Mouse (Mus musculus): ENCODE measurements around the gene Tcn2. TPM values are rescaled to one million over a fixed set of nuclear protein-coding genes. Genes with fewer than 3 reads are reported as not detected.
"Not testable (repeated sequence)": the region's sequence is repeated elsewhere in the genome, so short reads cannot be mapped to it uniquely, and the experiment has no call there.

Tcn2 gene
- polyA plus RNA-seq, 1 experiment from 2014 or later = 21.1 TPM

DNA sequence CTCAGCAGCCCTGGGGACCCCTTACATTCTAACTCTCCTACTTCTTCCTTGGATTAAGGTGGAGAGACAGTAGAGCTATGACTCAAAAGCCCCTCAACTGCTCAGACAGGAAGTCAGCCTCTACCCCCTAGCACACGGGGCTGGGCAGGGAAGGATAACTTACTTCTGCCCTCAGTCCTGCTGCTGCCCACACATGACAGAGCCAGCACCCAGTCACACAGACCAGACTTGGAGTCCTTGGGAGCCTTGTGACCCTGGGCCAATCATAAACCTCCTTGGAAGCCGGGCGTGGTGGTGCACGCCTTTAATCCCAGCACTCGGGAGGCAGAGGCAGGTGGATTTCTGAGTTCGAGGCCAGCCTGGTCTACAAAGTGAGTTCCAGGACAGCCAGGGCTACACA is 20.5 kb downstream of the Tcn2 start:
- H3K27me3 ChIP-seq (replicated peaks; ENCODE audit: control insufficient read depth, insufficient read depth, low read length) = peaks cover 20% of the 10 kb centered on the region
- not testable (repeated sequence) for H3K4me2 ChIP-seq; H3K27ac ChIP-seq (ENCODE audit: low read depth, low read length); H3K9me3 ChIP-seq (ENCODE audit: control insufficient read depth, low read length); H3K36me3 ChIP-seq (ENCODE audit: control insufficient read depth, insufficient read depth, low read length); DNase-seq (ENCODE audit: low spot score); ATAC-seq (replicated peaks; ENCODE audit: low FRiP score); H3K9ac ChIP-seq (ENCODE audit: low read depth, low read length); H3K4me3 ChIP-seq (ENCODE audit: low read depth, low read length)
- H3K4me1 ChIP-seq (replicated peaks; ENCODE audit: control insufficient read depth, insufficient read depth, low read length) = peaks cover 19% of the 10 kb centered on the region
- WGBS = 79% methylated on average over 5 of the region's 6 CpGs

DNA sequence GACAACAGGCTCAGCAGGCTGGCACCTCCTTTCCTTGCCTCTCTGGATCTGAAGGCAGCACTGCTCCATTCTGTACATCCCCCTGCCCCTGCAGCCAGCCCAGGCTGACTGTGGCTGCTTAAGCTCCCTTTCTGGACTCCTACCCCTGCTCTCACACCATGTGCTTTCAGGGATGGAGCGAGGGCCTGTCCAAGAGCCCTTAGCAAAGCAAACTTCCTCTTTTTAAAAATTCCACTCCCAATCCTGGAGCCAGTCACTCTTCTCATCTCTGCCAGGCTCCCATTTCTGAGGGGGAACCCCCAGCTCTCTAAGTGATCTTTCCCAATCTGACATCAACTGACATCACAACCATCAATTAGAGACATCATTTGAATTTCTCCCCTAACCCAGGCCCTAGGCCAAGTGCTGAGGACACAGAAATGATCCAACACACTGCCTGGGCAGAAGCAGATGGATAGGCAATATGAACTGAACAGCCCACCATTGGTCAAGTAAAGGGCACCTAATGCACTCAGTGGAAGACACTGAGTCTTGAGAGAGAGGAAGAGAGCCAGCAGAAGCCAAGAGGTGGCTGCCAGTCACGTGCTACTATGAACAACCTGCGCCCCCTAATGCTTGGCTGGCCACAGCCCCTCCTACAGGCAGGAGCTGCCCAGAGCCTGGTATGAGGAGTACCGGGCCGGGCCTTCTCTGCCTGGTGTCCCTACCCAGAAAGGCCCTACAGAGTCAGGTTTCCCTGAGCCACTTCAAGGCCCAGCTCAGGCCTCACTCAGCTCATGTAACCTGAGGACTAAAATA is 21.2 kb downstream of the Tcn2 start:
- no peak for ATAC-seq (replicated peaks; ENCODE audit: low FRiP score)
- DNase-seq (ENCODE audit: low spot score) = no peak
- H3K27ac ChIP-seq (ENCODE audit: low read depth, low read length) = no peak overlapping the region
- no peaks in the 10 kb centered on the region for H3K9me3 ChIP-seq (ENCODE audit: control insufficient read depth, low read length)
- no peak overlapping the region for H3K4me3 ChIP-seq (ENCODE audit: low read depth, low read length)
- no peaks in the 10 kb centered on the region for H3K36me3 ChIP-seq (ENCODE audit: control insufficient read depth, insufficient read depth, low read length)
- H3K27me3 ChIP-seq (replicated peaks; ENCODE audit: control insufficient read depth, insufficient read depth, low read length) = peaks cover 20% of the 10 kb centered on the region
- H3K4me1 ChIP-seq (replicated peaks; ENCODE audit: control insufficient read depth, insufficient read depth, low read length) = peaks cover 19% of the 10 kb centered on the region
- H3K9ac ChIP-seq (ENCODE audit: low read depth, low read length) = no peak overlapping the region
- WGBS = 58% methylated on average over 5 of the region's 5 CpGs
- H3K4me2 ChIP-seq = no peak overlapping the region

DNA sequence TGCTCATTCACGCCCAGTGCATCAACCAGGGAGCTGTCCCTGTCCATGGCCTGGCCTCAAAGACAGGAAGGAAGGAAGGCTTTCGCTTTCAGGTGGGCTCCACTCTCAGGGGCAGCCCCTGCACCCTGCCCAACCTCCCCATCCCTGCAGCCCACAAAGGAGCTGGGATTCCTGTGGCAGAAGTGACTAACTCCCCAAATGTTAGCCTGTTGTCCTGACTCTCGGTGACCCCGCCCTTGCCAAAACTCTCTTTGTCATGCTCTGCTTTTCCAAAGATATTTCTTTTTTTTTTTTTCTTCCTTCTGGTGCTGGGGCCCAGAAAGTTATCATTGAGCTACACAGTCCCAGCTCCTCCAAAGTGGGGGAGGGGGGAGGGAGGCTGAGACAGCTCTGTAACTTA is 22.7 kb downstream of the Tcn2 start:
- no peak overlapping the region for H3K27ac ChIP-seq (ENCODE audit: low read depth, low read length)
- DNase-seq (ENCODE audit: low spot score) (no peak), ATAC-seq (replicated peaks; ENCODE audit: low FRiP score) (no peak)
- H3K9ac ChIP-seq (ENCODE audit: low read depth, low read length) = no peak overlapping the region
- 80% methylated on average over 4 of the region's 4 CpGs for WGBS
- no peaks in the 10 kb centered on the region for H3K9me3 ChIP-seq (ENCODE audit: control insufficient read depth, low read length)
- H3K27me3 ChIP-seq (replicated peaks; ENCODE audit: control insufficient read depth, insufficient read depth, low read length) = peaks cover 18% of the 10 kb centered on the region
- no peak overlapping the region for H3K4me2 ChIP-seq
- no peaks in the 10 kb centered on the region for H3K36me3 ChIP-seq (ENCODE audit: control insufficient read depth, insufficient read depth, low read length)
- H3K4me3 ChIP-seq (ENCODE audit: low read depth, low read length) = no peak overlapping the region
- peaks cover 19% of the 10 kb centered on the region for H3K4me1 ChIP-seq (replicated peaks; ENCODE audit: control insufficient read depth, insufficient read depth, low read length)

- ATAC-seq (replicated peaks; ENCODE audit: low FRiP score) = no peak
- no peaks in the 10 kb centered on the region for H3K27me3 ChIP-seq (replicated peaks; ENCODE audit: control insufficient read depth, insufficient read depth, low read length)
- H3K9ac ChIP-seq (ENCODE audit: low read depth, low read length) = no peak overlapping the region
- DNase-seq (ENCODE audit: low spot score) = no peak
- H3K4me3 ChIP-seq (ENCODE audit: low read depth, low read length) = no peak overlapping the region
- no peak overlapping the region for H3K27ac ChIP-seq (ENCODE audit: low read depth, low read length)
- no peak overlapping the region for H3K4me2 ChIP-seq
- no peaks in the 10 kb centered on the region for H3K9me3 ChIP-seq (ENCODE audit: control insufficient read depth, low read length)
- H3K4me1 ChIP-seq (replicated peaks; ENCODE audit: control insufficient read depth, insufficient read depth, low read length) = 0 out of 2 replicates have a peak, but pooled peaks cover 4% of the 10 kb centered on the region
- WGBS = 69% methylated on average over 1 of the region's 1 CpGs
- H3K36me3 ChIP-seq (ENCODE audit: control insufficient read depth, insufficient read depth, low read length) = no peaks in the 10 kb centered on the region
These were observed 26.5 kb downstream of the Tcn2 start for GRCm38 (mm10) chr11:3905446-3905845.

GRCm38 (mm10) chr11:3904673-3905072 is 27.3 kb downstream of the Tcn2 start:
- 80% methylated on average over 6 of the region's 6 CpGs for WGBS
- ATAC-seq (replicated peaks; ENCODE audit: low FRiP score) = no peak

GRCm38 (mm10) chr11:3903046-3903445 is 28.9 kb downstream of the Tcn2 start:
- no peak overlapping the region for H3K4me2 ChIP-seq
- H3K36me3 ChIP-seq (ENCODE audit: control insufficient read depth, insufficient read depth, low read length) = no peaks in the 10 kb centered on the region
- H3K27ac ChIP-seq (ENCODE audit: low read depth, low read length) = no peak overlapping the region
- no peak for DNase-seq (ENCODE audit: low spot score)
- 83% methylated on average over 5 of the region's 5 CpGs for WGBS
- no peaks in the 10 kb centered on the region for H3K27me3 ChIP-seq (replicated peaks; ENCODE audit: control insufficient read depth, insufficient read depth, low read length)
- no peak for ATAC-seq (replicated peaks; ENCODE audit: low FRiP score)
- H3K4me3 ChIP-seq (ENCODE audit: low read depth, low read length) = no peak overlapping the region
- no peaks in the 10 kb centered on the region for H3K9me3 ChIP-seq (ENCODE audit: control insufficient read depth, low read length)
- H3K4me1 ChIP-seq (replicated peaks; ENCODE audit: control insufficient read depth, insufficient read depth, low read length) = no peaks in the 10 kb centered on the region
- no peak overlapping the region for H3K9ac ChIP-seq (ENCODE audit: low read depth, low read length)

More at GRCm38 (mm10) chr11:3904673-3905072, 27.3 kb downstream of the Tcn2 start:
- Histone ChIP-seq H3K27ac (ENCODE audit: low read depth, low read length) (no peak overlapping the region), H3K36me3 (ENCODE audit: control insufficient read depth, insufficient read depth, low read length) (no peaks in the 10 kb centered on the region), H3K4me3 (ENCODE audit: low read depth, low read length) (no peak overlapping the region), H3K9me3 (ENCODE audit: control insufficient read depth, low read length) (no peaks in the 10 kb centered on the region), H3K4me2 (no peak overlapping the region), H3K27me3 (replicated peaks; ENCODE audit: control insufficient read depth, insufficient read depth, low read length) (no peaks in the 10 kb centered on the region), H3K4me1 (replicated peaks; ENCODE audit: control insufficient read depth, insufficient read depth, low read length) (0 out of 2 replicates have a peak, but pooled peaks cover 4% of the 10 kb centered on the region), H3K9ac (ENCODE audit: low read depth, low read length) (no peak overlapping the region)
- no peak for DNase-seq (ENCODE audit: low spot score)

DNA sequence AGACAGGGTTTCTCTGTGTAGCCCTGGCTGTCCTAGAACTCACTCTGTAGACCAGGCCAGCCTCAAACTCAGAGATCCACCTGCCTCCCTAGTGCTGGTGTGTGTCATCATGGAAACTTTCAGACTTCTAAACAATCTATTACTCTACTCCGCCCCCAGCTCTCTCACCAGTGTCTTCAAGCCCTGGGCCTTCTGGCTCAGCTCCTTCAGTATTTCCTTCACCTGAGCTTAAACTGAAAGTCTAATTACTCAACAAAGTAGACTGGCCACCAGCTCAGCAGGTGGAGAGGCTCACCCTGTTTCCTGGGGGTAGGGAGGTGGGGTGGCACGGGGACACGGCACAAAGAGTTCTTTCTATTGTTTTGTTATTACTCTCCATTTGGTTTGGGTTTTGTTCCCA is 29.4 kb downstream of the Tcn2 start:
- ATAC-seq (replicated peaks; ENCODE audit: low FRiP score) = no peak

DNA sequence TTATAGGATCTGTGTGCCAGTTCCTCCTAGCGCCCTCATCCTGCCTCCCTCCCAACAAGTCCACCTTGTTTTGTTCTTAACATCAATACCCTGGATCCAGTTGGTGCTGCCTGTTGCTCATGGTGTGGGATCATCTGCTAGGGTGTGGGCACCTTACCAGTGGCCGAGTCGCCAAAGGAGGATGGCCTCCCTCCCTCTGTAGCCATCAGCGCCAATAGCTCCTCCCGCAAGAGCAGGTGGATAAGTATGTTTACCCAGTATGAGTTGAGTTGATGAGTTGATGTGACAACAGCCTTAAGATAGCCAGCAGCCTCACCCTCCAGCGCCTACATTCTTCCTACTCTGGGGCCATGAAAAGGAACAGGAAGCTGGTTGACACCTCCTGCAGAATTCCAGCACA is 31.7 kb downstream of the Tcn2 start:
- Histone ChIP-seq H3K4me1 (replicated peaks; ENCODE audit: control insufficient read depth, insufficient read depth, low read length) (peaks cover 2% of the 10 kb centered on the region), H3K27ac (ENCODE audit: low read depth, low read length) (no peak overlapping the region), H3K4me3 (ENCODE audit: low read depth, low read length) (no peak overlapping the region), H3K9ac (ENCODE audit: low read depth, low read length) (no peak overlapping the region), H3K4me2 (no peak overlapping the region), H3K27me3 (replicated peaks; ENCODE audit: control insufficient read depth, insufficient read depth, low read length) (no peaks in the 10 kb centered on the region), H3K36me3 (ENCODE audit: control insufficient read depth, insufficient read depth, low read length) (no peaks in the 10 kb centered on the region), H3K9me3 (ENCODE audit: control insufficient read depth, low read length) (no peaks in the 10 kb centered on the region)
- WGBS = 67% methylated on average over 6 of the region's 6 CpGs
- ATAC-seq (replicated peaks; ENCODE audit: low FRiP score) = no peak
- DNase-seq (ENCODE audit: low spot score) = no peak

More for the DNA sequence above, 29.4 kb downstream of the Tcn2 start:
- no peaks in the 10 kb centered on the region for H3K4me1 ChIP-seq (replicated peaks; ENCODE audit: control insufficient read depth, insufficient read depth, low read length)
- no peak overlapping the region for H3K27ac ChIP-seq (ENCODE audit: low read depth, low read length)
- WGBS = 87% methylated on average over 3 of the region's 3 CpGs
- H3K9me3 ChIP-seq (ENCODE audit: control insufficient read depth, low read length) = no peaks in the 10 kb centered on the region
- no peak overlapping the region for H3K9ac ChIP-seq (ENCODE audit: low read depth, low read length)
- H3K27me3 ChIP-seq (replicated peaks; ENCODE audit: control insufficient read depth, insufficient read depth, low read length) = no peaks in the 10 kb centered on the region
- DNase-seq (ENCODE audit: low spot score) = no peak
- no peak overlapping the region for H3K4me3 ChIP-seq (ENCODE audit: low read depth, low read length)
- H3K36me3 ChIP-seq (ENCODE audit: control insufficient read depth, insufficient read depth, low read length) = no peaks in the 10 kb centered on the region
- H3K4me2 ChIP-seq = no peak overlapping the region

GRCm38 (mm10) chr11:3895933-3896332 is 36.0 kb downstream of the Tcn2 start:
- no peak overlapping the region for H3K27ac ChIP-seq (ENCODE audit: low read depth, low read length)
- WGBS = 89% methylated on average over 1 of the region's 1 CpGs
- no peaks in the 10 kb centered on the region for H3K27me3 ChIP-seq (replicated peaks; ENCODE audit: control insufficient read depth, insufficient read depth, low read length)
- DNase-seq (ENCODE audit: low spot score) (no peak), ATAC-seq (replicated peaks; ENCODE audit: low FRiP score) (no peak)
- no peak overlapping the region for H3K9ac ChIP-seq (ENCODE audit: low read depth, low read length)
- H3K36me3 ChIP-seq (ENCODE audit: control insufficient read depth, insufficient read depth, low read length) = no peaks in the 10 kb centered on the region
- no peak overlapping the region for H3K4me3 ChIP-seq (ENCODE audit: low read depth, low read length)
- H3K9me3 ChIP-seq (ENCODE audit: control insufficient read depth, low read length) = no peaks in the 10 kb centered on the region
- H3K4me2 ChIP-seq = no peak overlapping the region
- H3K4me1 ChIP-seq (replicated peaks; ENCODE audit: control insufficient read depth, insufficient read depth, low read length) = peaks cover 3% of the 10 kb centered on the region

Data from liver, embryonic 11.5 days (tissue).